Mouse (Mus musculus) ES-Bruce4 (cell line): ENCODE measurements around the gene Sigmar1.
A peak's percentile ranks its signal among the peaks of the same experiment; 100 is the strongest.

Source experiments
- CTCF ChIP-seq: IDR thresholded peaks from one replicate; pipeline ENCODE4 v1.8.1; 2011; ENCODE audit warnings: low read depth, low read length
- EP300 ChIP-seq: IDR thresholded peaks from 2 replicates; pipeline ENCODE4 v1.6.1; 2011; ENCODE audit warnings: low read depth, low read length; ENCODE audit not compliant: insufficient read depth
- POLR2A ChIP-seq: IDR thresholded peaks from one replicate; pipeline ENCODE4 v1.8.1; 2011; ENCODE audit warnings: low read length; ENCODE audit not compliant: insufficient read depth

GRCm38 (mm10) chr4:41713197-41714067, 42.5 kb downstream of the Sigmar1 start, which contains the start of gene Rpp25l:
- TF ChIP-seq CTCF (no peak), POLR2A (peak; percentile 67), EP300 (no peak)
